Mouse (Mus musculus) embryonic facial prominence, embryonic 14.5 days (tissue): ENCODE data around the gene Fry. TPM values are rescaled to one million over a fixed set of nuclear protein-coding genes. Genes with fewer than 3 reads are reported as not detected.
A peak's percentile ranks its signal among the peaks of the same experiment; 100 is the strongest.

ENCODE experiments used
- ATAC-seq: fragments of 200-750 bp; cut with Nextera tagmentation; 2 replicates; pipeline ENCODE4 v1.8.0; 2017; ENCODE audit warnings: low read depth, moderate number of reproducible peaks, moderate TSS enrichment
- DNase-seq: peaks from one replicate; pipeline ENCODE4 v3.0.0-alpha.2; 2015; ENCODE audit warnings: low spot score
- H3K27ac ChIP-seq: fragments of 300-500 bp; sonication (generic); replicated peaks from 2 replicates; pipeline ENCODE4 v1.5.1; 2014; ENCODE audit warnings: low read depth, mild to moderate bottlenecking, low read length, moderate library complexity
- H3K27me3 ChIP-seq: fragments of 300-500 bp; sonication (generic); replicated peaks from 2 replicates; pipeline ENCODE4 v1.6.1; 2014; ENCODE audit warnings: low read length; ENCODE audit not compliant: control insufficient read depth, insufficient read depth
- H3K36me3 ChIP-seq: fragments of 300-500 bp; sonication (generic); 2 replicates; pipeline ENCODE4 v1.6.1; 2014; ENCODE audit warnings: low read length, mixed read lengths; ENCODE audit not compliant: control insufficient read depth, insufficient read depth
- H3K4me1 ChIP-seq: fragments of 300-500 bp; sonication (generic); 2 replicates; pipeline ENCODE4 v1.6.1; 2014; ENCODE audit warnings: antibody characterized with exemption, low read length; ENCODE audit not compliant: control insufficient read depth, insufficient read depth
- H3K4me2 ChIP-seq: fragments of 300-500 bp; sonication (generic); 2 replicates; pipeline ENCODE4 v1.6.1; 2014; ENCODE audit warnings: low read depth, mild to moderate bottlenecking, low read length, moderate library complexity, mixed read lengths
- H3K4me3 ChIP-seq: fragments of 300-500 bp; sonication (generic); 2 replicates; pipeline ENCODE4 v1.5.1; 2014; ENCODE audit warnings: low read depth, mild to moderate bottlenecking, low read length
- H3K9ac ChIP-seq: fragments of 300-500 bp; sonication (generic); 2 replicates; pipeline ENCODE4 v1.6.1; 2014; ENCODE audit warnings: low read depth, mild to moderate bottlenecking, low read length, moderate library complexity, mixed read lengths
- H3K9me3 ChIP-seq: fragments of 300-500 bp; sonication (generic); 2 replicates; pipeline ENCODE4 v1.6.1; 2016; ENCODE audit warnings: low read length; ENCODE audit not compliant: control insufficient read depth
- WGBS: fragments of 180-500 bp; shearing (Covaris S2); extraction: QIAGEN DNeasy Blood & Tissue Kit; methylation state at CpG from one replicate; pipeline ENCODE4 v1.1.7; 2014; 5-methylcytosine and 5-hydroxymethylcytosine counted together
- polyA plus RNA-seq: library from polyadenylated mRNA; unstranded; fragments of >200 nt; fragmentation: Nextera tagmentation; extraction: Ambion mirVana; gene quantifications from 2 replicates; pipeline ENCODE4 v1.2.1, GENCODE M21; 2014

Fry gene
- polyA plus RNA-seq, 1 experiment from 2014 or later, result 15.1 TPM

- H3K9ac ChIP-seq, result no peak overlapping the region
These were observed 16.7 kb upstream of the Fry start for GRCm38 (mm10) chr5:150101789-150102188.

DNA sequence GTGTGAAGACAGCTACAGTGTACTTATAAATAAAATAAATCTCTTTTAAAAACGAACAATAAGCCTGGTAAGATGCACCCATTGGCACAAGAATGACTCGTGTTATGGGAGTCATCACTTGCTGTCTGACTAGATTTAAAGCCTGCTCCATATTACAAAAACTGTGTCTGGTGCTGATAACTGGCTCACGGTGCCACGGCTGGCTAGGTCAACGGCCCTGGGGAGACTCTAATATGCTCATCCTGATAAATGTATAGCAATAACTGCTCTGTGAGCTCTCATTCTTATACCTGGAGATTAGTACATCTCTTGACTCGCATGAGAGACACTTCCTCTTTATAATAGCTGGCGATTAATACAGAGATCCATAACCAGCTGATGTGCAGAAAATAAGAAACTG is 12.1 kb upstream of the Fry start:
- ATAC-seq (no peak), DNase-seq (no peak)
- Histone ChIP-seq H3K9me3 (0 out of 2 replicates have a peak, but pooled peaks cover 3% of the 10 kb centered on the region), H3K4me3 (no peak overlapping the region), H3K9ac (no peak overlapping the region), H3K4me2 (no peak overlapping the region), H3K27me3 (no peaks in the 10 kb centered on the region), H3K4me1 (no peaks in the 10 kb centered on the region), H3K27ac (no peak overlapping the region), H3K36me3 (no peaks in the 10 kb centered on the region)
- WGBS, result 86% methylated on average over 7 of the region's 7 CpGs

More at GRCm38 (mm10) chr5:150101789-150102188, 16.7 kb upstream of the Fry start:
- Histone ChIP-seq H3K4me2 (no peak overlapping the region), H3K27me3 (no peaks in the 10 kb centered on the region), H3K27ac (no peak overlapping the region), H3K36me3 (no peaks in the 10 kb centered on the region), H3K9me3 (no peaks in the 10 kb centered on the region), H3K4me1 (no peaks in the 10 kb centered on the region), H3K4me3 (no peak overlapping the region)
- ATAC-seq (no peak), DNase-seq (no peak)
- WGBS, result 85% methylated on average over 11 of the region's 11 CpGs

GRCm38 (mm10) chr5:150111236-150111635 is 7.2 kb upstream of the Fry start:
- Histone ChIP-seq H3K9ac (no peak overlapping the region), H3K27ac (no peak overlapping the region), H3K4me3 (no peak overlapping the region), H3K4me2 (no peak overlapping the region), H3K27me3 (no peaks in the 10 kb centered on the region), H3K9me3 (0 out of 2 replicates have a peak, but pooled peaks cover 3% of the 10 kb centered on the region), H3K36me3 (no peaks in the 10 kb centered on the region), H3K4me1 (peaks cover 12% of the 10 kb centered on the region; the same call in 1 of the 2 replicates)
- ATAC-seq (no peak), DNase-seq (no peak)
- WGBS, result 48% methylated on average over 8 of the region's 8 CpGs

- no peak for ATAC-seq
- no peak for DNase-seq
- no peaks in the 10 kb centered on the region for H3K36me3 ChIP-seq
These were observed 4.4 kb upstream of the Fry start for GRCm38 (mm10) chr5:150114007-150114406.

GRCm38 (mm10) chr5:150114778-150115177 is 3.7 kb upstream of the Fry start:
- Histone ChIP-seq H3K36me3 (no peaks in the 10 kb centered on the region), H3K9me3 (no peaks in the 10 kb centered on the region), H3K27me3 (no peaks in the 10 kb centered on the region; the same call in 1 of the 2 replicates), H3K27ac (no peak overlapping the region), H3K9ac (no peak overlapping the region), H3K4me1 (peaks cover 12% of the 10 kb centered on the region; the same call in 1 of the 2 replicates), H3K4me3 (no peak overlapping the region), H3K4me2 (no peak overlapping the region)
- WGBS, result 85% methylated on average over 4 of the region's 4 CpGs
- ATAC-seq, result no peak
- peak; percentile 61 for DNase-seq

More at GRCm38 (mm10) chr5:150114007-150114406, 4.4 kb upstream of the Fry start:
- 72% methylated on average over 7 of the region's 7 CpGs for WGBS
- H3K9me3 ChIP-seq, result 0 out of 2 replicates have a peak, but pooled peaks cover 3% of the 10 kb centered on the region
- H3K9ac ChIP-seq, result no peak overlapping the region
- no peak overlapping the region for H3K4me2 ChIP-seq
- no peak overlapping the region for H3K27ac ChIP-seq
- H3K4me1 ChIP-seq, result peaks cover 12% of the 10 kb centered on the region; the same call in 1 of the 2 replicates
- no peak overlapping the region for H3K4me3 ChIP-seq
- no peaks in the 10 kb centered on the region; the same call in 1 of the 2 replicates for H3K27me3 ChIP-seq

- Histone ChIP-seq H3K27me3 (no peaks in the 10 kb centered on the region; the same call in 1 of the 2 replicates), H3K27ac (no peak overlapping the region), H3K4me2 (0 out of 2 replicates have a peak overlapping the region, but pooled peaks have one; percentile 4), H3K4me3 (no peak overlapping the region), H3K9me3 (no peaks in the 10 kb centered on the region), H3K36me3 (no peaks in the 10 kb centered on the region), H3K9ac (no peak overlapping the region), H3K4me1 (peaks cover 12% of the 10 kb centered on the region; the same call in 1 of the 2 replicates)
- ATAC-seq, result peak; percentile 42; the same call in 1 of the 2 replicates
- peak; percentile 57 for DNase-seq
- 50% methylated on average over 16 of the region's 16 CpGs for WGBS
These were observed 3.0 kb upstream of the Fry start for GRCm38 (mm10) chr5:150115271-150116092.

GRCm38 (mm10) chr5:150116216-150116905 is 2.1 kb upstream of the Fry start:
- no peak overlapping the region for H3K27ac ChIP-seq

GRCm38 (mm10) chr5:150116906-150117216 is 1.6 kb upstream of the Fry start:
- H3K4me1 ChIP-seq, result peaks cover 12% of the 10 kb centered on the region; the same call in 1 of the 2 replicates
- DNase-seq, result no peak

More at GRCm38 (mm10) chr5:150116216-150116905, 2.1 kb upstream of the Fry start:
- H3K27me3 ChIP-seq, result no peaks in the 10 kb centered on the region; the same call in 1 of the 2 replicates
- H3K4me2 ChIP-seq, result no peak overlapping the region
- 62% methylated on average over 9 of the region's 9 CpGs for WGBS
- ATAC-seq, result no peak
- DNase-seq, result no peak
- no peaks in the 10 kb centered on the region for H3K36me3 ChIP-seq
- no peaks in the 10 kb centered on the region for H3K9me3 ChIP-seq
- H3K9ac ChIP-seq, result no peak overlapping the region
- H3K4me1 ChIP-seq, result peaks cover 12% of the 10 kb centered on the region; the same call in 1 of the 2 replicates
- no peak overlapping the region for H3K4me3 ChIP-seq

More at GRCm38 (mm10) chr5:150116906-150117216, 1.6 kb upstream of the Fry start:
- no peak overlapping the region for H3K9ac ChIP-seq
- ATAC-seq, result no peak
- H3K4me2 ChIP-seq, result no peak overlapping the region
- no peaks in the 10 kb centered on the region; the same call in 1 of the 2 replicates for H3K27me3 ChIP-seq
- H3K27ac ChIP-seq, result no peak overlapping the region
- no peak overlapping the region for H3K4me3 ChIP-seq
- no peaks in the 10 kb centered on the region for H3K36me3 ChIP-seq
- WGBS, result 77% methylated on average over 6 of the region's 6 CpGs
- no peaks in the 10 kb centered on the region for H3K9me3 ChIP-seq
